Mouse (Mus musculus) midbrain, postnatal 0 days (tissue): ENCODE measurements at regions not wholly inside any gene's neighbourhood (a gene's known extent, or its start where the extent isn't known, plus 50 kb on each side); places are given as distances from the start of the nearest gene placed in this dataset.
"Not testable (repeated sequence)": the region's sequence is repeated elsewhere in the genome, so short reads cannot be mapped to it uniquely, and the experiment has no call there.

Experiments
- ATAC-seq: fragments of 200-750 bp; cut with Nextera tagmentation; 2 replicates; pipeline ENCODE4 v1.8.0; 2017; ENCODE audit warnings: moderate number of reproducible peaks, mild to moderate bottlenecking, moderate TSS enrichment, moderate library complexity; ENCODE audit not compliant: low FRiP score
- DNase-seq: peaks from one replicate; pipeline ENCODE4 v3.0.0-alpha.2; 2015; ENCODE audit warnings: low spot score
- H3K27ac ChIP-seq: fragments of 300-500 bp; sonication (generic); 2 replicates; pipeline ENCODE4 v1.5.1; 2014; ENCODE audit warnings: low read depth, mild to moderate bottlenecking, low read length, mixed read lengths
- H3K27me3 ChIP-seq: fragments of 300-500 bp; sonication (generic); 2 replicates; pipeline ENCODE4 v1.6.1; 2014; ENCODE audit warnings: low read length, control low read depth, mixed read lengths; ENCODE audit not compliant: insufficient read depth
- H3K36me3 ChIP-seq: fragments of 300-500 bp; sonication (generic); 2 replicates; pipeline ENCODE4 v1.6.1; 2014; ENCODE audit warnings: low read length, control low read depth, mixed read lengths; ENCODE audit not compliant: insufficient read depth
- H3K4me1 ChIP-seq: fragments of 300-500 bp; sonication (generic); 2 replicates; pipeline ENCODE4 v1.6.1; 2014; ENCODE audit warnings: mild to moderate bottlenecking, control low read depth, antibody characterized with exemption, low read length, mixed read lengths; ENCODE audit not compliant: insufficient read depth
- H3K4me2 ChIP-seq: fragments of 300-500 bp; sonication (generic); 2 replicates; pipeline ENCODE4 v1.6.1; 2014; ENCODE audit warnings: low read depth, mild to moderate bottlenecking, low read length, mixed read lengths; ENCODE audit not compliant: poor library complexity, severe bottlenecking
- H3K4me3 ChIP-seq: fragments of 300-500 bp; sonication (generic); 2 replicates; pipeline ENCODE4 v1.5.1; 2014; ENCODE audit warnings: low read depth, mild to moderate bottlenecking, low read length, moderate library complexity
- H3K9ac ChIP-seq: fragments of 300-500 bp; sonication (generic); replicated peaks from 2 replicates; pipeline ENCODE4 v1.6.1; 2014; ENCODE audit warnings: mild to moderate bottlenecking, low read length, moderate library complexity, mixed read lengths; ENCODE audit not compliant: poor library complexity, severe bottlenecking
- H3K9me3 ChIP-seq: fragments of 300-500 bp; sonication (generic); 2 replicates; pipeline ENCODE4 v1.6.1; 2016; ENCODE audit warnings: low read length, control low read depth
- CTCF ChIP-seq: IDR thresholded peaks from 2 replicates; pipeline ENCODE4 v1.5.1; 2016; ENCODE audit warnings: antibody characterized with exemption, mild to moderate bottlenecking
- WGBS: fragments of 180-500 bp; shearing (Covaris S2); extraction: QIAGEN DNeasy Blood & Tissue Kit; methylation state at CpG from one replicate; pipeline ENCODE4 v1.1.7; 2014; 5-methylcytosine and 5-hydroxymethylcytosine counted together

- peak; percentile 45 for TF ChIP-seq CTCF
- H3K36me3 ChIP-seq = no peaks in the 10 kb centered on the region
- WGBS = 49% methylated on average over 2 of the region's 2 CpGs
- no peak overlapping the region for H3K9ac ChIP-seq
- H3K4me3 ChIP-seq = no peak overlapping the region
- no peak overlapping the region for H3K27ac ChIP-seq
- no peak for ATAC-seq
- no peaks in the 10 kb centered on the region for H3K9me3 ChIP-seq
- H3K4me2 ChIP-seq = no peak overlapping the region
- H3K4me1 ChIP-seq = no peaks in the 10 kb centered on the region
- H3K27me3 ChIP-seq = no peaks in the 10 kb centered on the region
- no peak for DNase-seq
Measured at GRCm38 (mm10) chr16:73155447-73155846, 847.3 kb downstream of the Robo1 start.

GRCm38 (mm10) chr16:73127927-73128326 is 819.8 kb downstream of the Robo1 start:
- H3K9me3 ChIP-seq, DNase-seq, ATAC-seq, H3K27ac ChIP-seq, H3K9ac ChIP-seq, H3K4me1 ChIP-seq, H3K4me2 ChIP-seq, H3K36me3 ChIP-seq, H3K27me3 ChIP-seq, H3K4me3 ChIP-seq: not testable (repeated sequence)
- WGBS = 100% methylated on average over 1 of the region's 1 CpGs

GRCm38 (mm10) chr16:73120568-73120967 is 812.5 kb downstream of the Robo1 start:
- no peak for DNase-seq
- TF ChIP-seq CTCF = no peak
- Histone ChIP-seq H3K9me3 (no peaks in the 10 kb centered on the region), H3K4me2 (no peak overlapping the region), H3K4me3 (no peak overlapping the region), H3K27ac (no peak overlapping the region), H3K27me3 (no peaks in the 10 kb centered on the region), H3K36me3 (no peaks in the 10 kb centered on the region), H3K9ac (no peak overlapping the region), H3K4me1 (no peaks in the 10 kb centered on the region)
- ATAC-seq = no peak

GRCm38 (mm10) chr16:73117338-73117737 is 809.2 kb downstream of the Robo1 start:
- H3K9me3 ChIP-seq = no peaks in the 10 kb centered on the region
- no peaks in the 10 kb centered on the region for H3K27me3 ChIP-seq
- no peak overlapping the region for H3K27ac ChIP-seq
- no peaks in the 10 kb centered on the region for H3K36me3 ChIP-seq
- H3K9ac ChIP-seq = no peak overlapping the region
- TF ChIP-seq CTCF = no peak
- ATAC-seq (no peak), DNase-seq (no peak)
- WGBS = 32% methylated on average over 2 of the region's 2 CpGs
- no peaks in the 10 kb centered on the region for H3K4me1 ChIP-seq
- no peak overlapping the region for H3K4me3 ChIP-seq
- no peak overlapping the region for H3K4me2 ChIP-seq

GRCm38 (mm10) chr16:73108021-73108452 is 799.9 kb downstream of the Robo1 start:
- Histone ChIP-seq H3K4me1 (no peaks in the 10 kb centered on the region; the same call in 1 of the 2 replicates), H3K9ac (no peak overlapping the region), H3K27ac (no peak overlapping the region), H3K27me3 (no peaks in the 10 kb centered on the region), H3K36me3 (no peaks in the 10 kb centered on the region), H3K9me3 (no peaks in the 10 kb centered on the region), H3K4me2 (no peak overlapping the region), H3K4me3 (no peak overlapping the region)
- ATAC-seq (peak; percentile 80; the same call in 1 of the 2 replicates), DNase-seq (peak; percentile 88)
- TF ChIP-seq CTCF = peak; percentile 20; the same call in 1 of the 2 replicates
- WGBS = 54% methylated on average over 7 of the region's 7 CpGs

- Histone ChIP-seq H3K27me3 (no peaks in the 10 kb centered on the region), H3K27ac (no peak overlapping the region), H3K9ac (no peak overlapping the region), H3K4me2 (no peak overlapping the region), H3K4me3 (no peak overlapping the region), H3K4me1 (no peaks in the 10 kb centered on the region; the same call in 1 of the 2 replicates), H3K9me3 (no peaks in the 10 kb centered on the region), H3K36me3 (no peaks in the 10 kb centered on the region)
- no peak for ATAC-seq
- 71% methylated on average over 9 of the region's 9 CpGs for WGBS
- TF ChIP-seq CTCF = no peak
- peak; percentile 77 for DNase-seq
Measured at GRCm38 (mm10) chr16:73107608-73108007, 799.5 kb downstream of the Robo1 start.
